Mouse (Mus musculus) MEL (cell line): ENCODE data around the gene Esyt2.

Experiments
- CTCF ChIP-seq, 3 experiments: IDR thresholded peaks in 2 of 3; conservative IDR thresholded peaks in 1 of 3; 2 replicates each; pipeline ENCODE4 v1.5.1; 2011 to 2012; ENCODE audit warnings: low read length in 3 of 3, low read depth in 2 of 3, mild to moderate bottlenecking in 2 of 3, improper control_type of control experiment in 1 of 3, inconsistent platforms in 1 of 3, mixed read lengths in 1 of 3, moderate library complexity in 1 of 3; ENCODE audit not compliant: control insufficient read depth in 1 of 3, insufficient read depth in 1 of 3, poor library complexity in 1 of 3, severe bottlenecking in 1 of 3
- MAFK ChIP-seq: IDR thresholded peaks from 2 replicates; pipeline ENCODE4 v1.6.1; 2011; ENCODE audit warnings: low read depth, mild to moderate bottlenecking, low read length, improper control_type of control experiment, borderline replicate concordance
- MXI1 ChIP-seq: IDR thresholded peaks from 2 replicates; pipeline ENCODE4 v1.6.1; 2011; ENCODE audit warnings: mild to moderate bottlenecking, low read depth, low read length, improper control_type of control experiment
- SIN3A ChIP-seq: IDR thresholded peaks from 2 replicates; pipeline ENCODE4 v1.6.1; 2012; ENCODE audit warnings: low read length, improper control_type of control experiment, inconsistent platforms

DNA sequence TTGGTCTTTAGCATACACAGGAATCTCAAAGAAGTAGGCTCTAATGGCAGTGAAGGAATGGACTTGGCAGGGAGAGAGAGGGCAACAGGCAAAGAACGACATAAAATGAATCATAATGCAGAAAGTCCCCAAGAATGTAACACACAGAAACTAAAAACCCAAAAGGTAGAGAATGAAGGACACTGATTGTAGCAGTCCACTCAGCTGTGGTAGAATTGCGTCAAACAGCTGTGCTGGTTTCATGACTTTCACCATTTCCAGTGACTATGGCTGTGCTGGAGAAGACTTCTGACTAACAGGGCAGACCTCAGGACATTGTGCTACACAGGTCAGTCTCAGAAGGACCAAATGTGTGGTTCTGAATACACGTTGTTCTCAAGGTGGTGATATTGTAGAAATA lies 26.9 kb downstream of the Esyt2 start:
- TF ChIP-seq CTCF (IDR thresholded peaks at IDR 0.05 in 2 of 3, conservative IDR thresholded peaks at IDR 0.05 in 1 of 3; ENCODE audit: control insufficient read depth in 1 of 3, insufficient read depth in 1 of 3, low read depth in 2 of 3, low read length in 3 of 3, poor library complexity in 1 of 3, severe bottlenecking in 1 of 3) (no peak), SIN3A (no peak), MXI1 (no peak), MAFK (no peak)
